8 mouse cellular contexts compared by ENCODE assay signal in the genomic region with DNA sequence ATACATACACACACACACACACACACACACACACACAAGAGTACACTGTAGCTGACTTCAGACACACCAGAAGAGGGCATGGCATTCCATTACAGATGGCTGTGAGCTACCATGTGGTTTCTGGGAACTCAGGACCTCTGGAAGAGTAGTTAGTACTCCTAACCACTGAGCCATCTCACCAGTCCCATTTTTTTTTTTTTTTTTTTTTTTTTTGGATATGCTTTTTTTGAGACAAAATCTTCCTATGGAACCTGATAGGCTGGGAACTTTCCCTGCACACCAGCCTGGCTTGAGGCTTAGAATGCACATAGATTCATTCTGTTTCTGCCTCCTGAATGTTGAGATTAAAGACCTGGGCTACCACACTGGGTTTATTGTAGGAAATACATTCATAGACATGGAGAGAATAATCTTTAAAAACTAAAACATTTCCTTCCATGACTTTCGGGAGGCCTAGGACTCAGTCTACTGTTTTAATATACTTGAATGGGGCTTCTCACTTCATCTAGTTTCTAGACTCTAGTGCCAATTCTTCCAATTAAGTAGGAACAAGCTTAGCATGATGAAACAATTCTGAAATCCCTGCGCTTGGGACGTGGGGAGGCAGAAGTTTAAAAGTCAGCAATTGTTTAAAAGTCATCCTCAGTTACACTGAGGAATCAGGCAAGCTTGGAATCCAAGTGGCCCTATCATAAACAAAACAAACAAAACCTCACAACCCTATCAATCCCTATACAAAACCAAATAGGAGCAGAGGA. TPM values are rescaled to one million over a fixed set of nuclear protein-coding genes. Genes with fewer than 3 reads are reported as not detected.
A peak's percentile ranks its signal among the peaks of the same experiment; 100 is the strongest.
DNase-seq lines count a peak whose midpoint lies in the region; ATAC-seq and TF ChIP-seq lines count a peak whose summit lies in the region.

No protein-coding gene starts in this region.

- no peak overlapping the region for H3K27ac ChIP-seq in heart, embryonic 12.5 days (ENCODE audit: poor library complexity, severe bottlenecking)
- no peak overlapping the region for H3K27ac ChIP-seq in bone marrow macrophage, adult 2 months (ENCODE audit: insufficient read depth, low read depth, low read length)
- no peak overlapping the region for H3K27ac ChIP-seq in hindbrain, embryonic 11.5 days (ENCODE audit: low read depth, low read length)
- no peak overlapping the region for H3K27ac ChIP-seq in macrophage

- H3K9ac ChIP-seq in heart, embryonic 12.5 days: no peak overlapping the region
- no peak overlapping the region for H3K9ac ChIP-seq in hindbrain, embryonic 11.5 days (ENCODE audit: low read depth, low read length)

- peak overlapping the region; percentile 74 for H3K4me3 ChIP-seq in heart, embryonic 12.5 days
- peak overlapping the region; percentile 24; the same call in 1 of the 2 replicates for H3K4me3 ChIP-seq in bone marrow macrophage, adult 2 months (ENCODE audit: insufficient read depth, low read length)
- peak overlapping the region; percentile 84; the same call in 1 of the 2 replicates for H3K4me3 ChIP-seq in hindbrain, embryonic 11.5 days (ENCODE audit: low read depth, low read length)
- peak overlapping the region; percentile 78; the same call in 1 of the 2 replicates for H3K4me3 ChIP-seq in macrophage (ENCODE audit: inconsistent target)

- peaks cover 42% of the 10 kb centered on the region for H3K79me2 ChIP-seq in macrophage (ENCODE audit: inconsistent target)

- no peak for ATAC-seq in heart, embryonic 12.5 days (ENCODE audit: insufficient number of reproducible peaks, low FRiP score)
- no peak for ATAC-seq in hindbrain, embryonic 11.5 days (ENCODE audit: low FRiP score)

- H3K4me1 ChIP-seq in heart, embryonic 12.5 days (replicated peaks): peaks cover 16% of the 10 kb centered on the region
- H3K4me1 ChIP-seq in bone marrow macrophage, adult 2 months (ENCODE audit: control insufficient read depth, insufficient read depth, low read length): peaks cover 8% of the 10 kb centered on the region
- no peaks in the 10 kb centered on the region for H3K4me1 ChIP-seq in hindbrain, embryonic 11.5 days (replicated peaks; ENCODE audit: control insufficient read depth, insufficient read depth, low read length)

- TF ChIP-seq POLR2A in bone marrow macrophage, adult 2 months (IDR thresholded peaks at IDR 0.05; ENCODE audit: borderline replicate concordance, low read depth, low read length): no peak

- H3K9me3 ChIP-seq in heart, embryonic 12.5 days (replicated peaks): no peaks in the 10 kb centered on the region
- no peaks in the 10 kb centered on the region for H3K9me3 ChIP-seq in hindbrain, embryonic 11.5 days (ENCODE audit: control insufficient read depth, low read length)

- no peak for DNase-seq in heart, postnatal 4 days
- no peak for DNase-seq in hindbrain, embryonic 11.5 days (ENCODE audit: low spot score)
- no peak for DNase-seq in cerebellum, postnatal 36 days
- DNase-seq in left cerebral cortex, adult 18-20 months (ENCODE audit: low spot score in 2 of 2): no peak
- no peak for DNase-seq in thymus, postnatal 4 days

- WGBS in heart, embryonic 12.5 days: 8% methylated on average over 3 of the region's 3 CpGs
- WGBS in hindbrain, embryonic 11.5 days: 19% methylated on average over 3 of the region's 3 CpGs
- 25% methylated on average over 3 of the region's 3 CpGs for WGBS in macrophage (ENCODE audit: missing documents)

- H3K36me3 ChIP-seq in heart, embryonic 12.5 days: peaks cover 3% of the 10 kb centered on the region; the same call in 1 of the 2 replicates
- H3K36me3 ChIP-seq in hindbrain, embryonic 11.5 days (ENCODE audit: control insufficient read depth, insufficient read depth, low read length): no peaks in the 10 kb centered on the region
- no peaks in the 10 kb centered on the region for H3K36me3 ChIP-seq in macrophage (ENCODE audit: inconsistent target)

- H3K4me2 ChIP-seq in heart, embryonic 12.5 days: peak overlapping the region; percentile 50
- H3K4me2 ChIP-seq in hindbrain, embryonic 11.5 days (replicated peaks; ENCODE audit: low read depth, low read length): peak overlapping the region; percentile 17; the same call in 1 of the 2 replicates

- H3K27me3 ChIP-seq in heart, embryonic 12.5 days (replicated peaks): no peaks in the 10 kb centered on the region
- H3K27me3 ChIP-seq in hindbrain, embryonic 11.5 days (ENCODE audit: control insufficient read depth, insufficient read depth, low read length): no peaks in the 10 kb centered on the region

- TF ChIP-seq CTCF in bone marrow macrophage, adult 2 months (IDR thresholded peaks at IDR 0.05; ENCODE audit: low read depth, low read length): no peak

RNA-seq across cellular contexts. Expression of a gene that starts 0.5 kb away (rescaled TPM):
- polyA plus RNA-seq in heart, embryonic 12.5 days (2016; fragmentation: Nextera tagmentation; extraction: Ambion mirVana): 65.6 and 74.1 TPM in 2 replicates
- 10 to 100 TPM; 42.4 to 51.9 TPM for total RNA-seq in heart, postnatal 4 days (2021)
- 35.1 and 38.3 TPM in 2 replicates for polyA plus RNA-seq in bone marrow macrophage, adult 2 months (2012; ENCODE audit: insufficient read depth, insufficient read length, missing spikeins)
- polyA plus RNA-seq in hindbrain, embryonic 11.5 days (2014; fragmentation: Nextera tagmentation; extraction: Ambion mirVana): 139 and 140 TPM in 2 replicates
- total RNA-seq in macrophage (2018; cell fraction: chromatin; rRNA removed): 10 to 100 TPM in 5 of 26 experiments, 1 to 10 TPM in 21; 2.1 to 18.9 (median 7.1) TPM
- total RNA-seq in macrophage (2018; cell fraction: cytosol; rRNA removed): 10 to 100 TPM in 13 of 26 experiments, 1 to 10 TPM in 13; 4.3 to 30.1 (median 10.4) TPM
- 10 to 100 TPM in 12 of 26 experiments, 1 to 10 TPM in 14; 2.6 to 18.6 (median 9.8) TPM for total RNA-seq in macrophage (2018; cell fraction: nucleus; rRNA removed)
- 3.4 to 14.0 TPM (median 11.8 TPM) in 3 replicates for polyA plus RNA-seq in macrophage (2018)
- total RNA-seq in left cerebral cortex, adult 18-20 months (2021): 1 to 10 TPM; 2.0 to 2.4 TPM

RNA-seq across cellular contexts. Expression of a gene that starts 15.7 kb away (rescaled TPM):
- polyA plus RNA-seq in heart, embryonic 12.5 days (2016; fragmentation: Nextera tagmentation; extraction: Ambion mirVana): 83.0 and 85.9 TPM in 2 replicates
- total RNA-seq in heart, postnatal 4 days (2021): 10 to 100 TPM; 39.0 to 45.0 TPM
- 29.0 and 30.8 TPM in 2 replicates for polyA plus RNA-seq in bone marrow macrophage, adult 2 months (2012; ENCODE audit: insufficient read depth, insufficient read length, missing spikeins)
- polyA plus RNA-seq in hindbrain, embryonic 11.5 days (2014; fragmentation: Nextera tagmentation; extraction: Ambion mirVana): 129 and 134 TPM in 2 replicates
- 100 to 1,000 TPM; 136 to 537 (median 201) TPM for total RNA-seq in macrophage (2018; cell fraction: chromatin; rRNA removed)
- total RNA-seq in macrophage (2018; cell fraction: cytosol; rRNA removed): 100 to 1,000 TPM in 7 of 26 experiments, 10 to 100 TPM in 19; 72.0 to 192 (median 85.2) TPM
- 100 to 1,000 TPM; 131 to 456 (median 217) TPM for total RNA-seq in macrophage (2018; cell fraction: nucleus; rRNA removed)
- 38.6 to 159 TPM (median 48.4 TPM) in 3 replicates for polyA plus RNA-seq in macrophage (2018)
- 100 to 1,000 TPM; 124 to 130 TPM for total RNA-seq in left cerebral cortex, adult 18-20 months (2021)

Comparison
In these comparisons a context has a peak if more than half of its experiments do, and no peak if none do; other contexts are left out.
1. H3K4me3 ChIP-seq: peak in every context shown above with its lines; median percentile 84 in hindbrain, embryonic 11.5 days; 78 in macrophage; 74 in heart, embryonic 12.5 days; 24 in bone marrow macrophage, adult 2 months.